Mouse (Mus musculus) cortical plate, adult 2 months (tissue): ENCODE data around the gene Tspan18.

ENCODE experiments used
- CTCF ChIP-seq: fragments of 200-500 bp; IDR thresholded peaks from 2 replicates; pipeline ENCODE4 v1.5.1; 2011; ENCODE audit warnings: mild to moderate bottlenecking, control low read depth, low read length; ENCODE audit not compliant: insufficient read depth; ENCODE audit errors: extremely low read depth
- POLR2A ChIP-seq: fragments of 200-500 bp; IDR thresholded peaks from 2 replicates; pipeline ENCODE4 v1.6.1; 2011; ENCODE audit warnings: mild to moderate bottlenecking, low read length, control low read depth; ENCODE audit not compliant: insufficient read depth; ENCODE audit errors: extremely low read depth

- TF ChIP-seq POLR2A (no peak), CTCF (no peak)
Measured at GRCm38 (mm10) chr2:93329120-93329519, 5.2 kb downstream of the Tspan18 start.
